Mouse (Mus musculus): ENCODE data around the gene Otp. TPM values are rescaled to one million over a fixed set of nuclear protein-coding genes. Genes with fewer than 3 reads are reported as not detected.

The Otp gene
- polyA plus RNA-seq, 2 experiments = not detected

DNA sequence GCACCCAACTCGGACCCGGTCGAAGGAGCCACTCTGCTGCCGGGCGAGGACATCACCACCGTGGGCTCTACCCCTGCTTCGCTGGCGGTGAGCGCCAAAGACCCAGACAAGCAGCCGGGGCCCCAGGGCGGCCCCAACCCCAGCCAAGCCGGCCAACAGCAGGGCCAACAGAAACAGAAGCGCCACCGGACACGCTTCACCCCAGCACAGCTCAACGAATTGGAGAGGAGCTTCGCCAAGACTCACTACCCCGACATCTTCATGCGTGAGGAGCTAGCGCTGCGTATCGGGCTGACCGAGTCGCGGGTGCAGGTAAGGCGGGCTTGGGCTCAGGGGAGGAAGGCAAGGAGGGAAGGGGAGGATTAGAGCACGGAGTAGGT lies 1.8 kb downstream of the Otp start:
- Histone ChIP-seq H3K4me2 (ENCODE audit: low read depth) (no peak overlapping the region), H3K27me3 (ENCODE audit: control insufficient read depth, insufficient read depth, low read length) (peaks cover 85% of the 10 kb centered on the region), H3K4me3 (ENCODE audit: insufficient read depth in 1 of 2, low read depth in 2 of 2, low read length in 2 of 2) (no peak overlapping the region), H3K9me3 (ENCODE audit: control insufficient read depth, low read length) (no peaks in the 10 kb centered on the region), H3K9ac (replicated peaks) (no peak overlapping the region), H3K4me1 (replicated peaks; ENCODE audit: control insufficient read depth in 2 of 2, insufficient read depth in 2 of 2, low read length in 1 of 2) (no peaks in the 10 kb centered on the region), H3K27ac (no peak overlapping the region), H3K36me3 (replicated peaks; ENCODE audit: control insufficient read depth, insufficient read depth, low read depth) (no peaks in the 10 kb centered on the region)
- ATAC-seq (ENCODE audit: insufficient read depth) (no peak), DNase-seq (ENCODE audit: low read depth in 3 of 3, low spot score in 3 of 3) (no peak)
- TF ChIP-seq EP300 (IDR thresholded peaks at IDR 0.05; ENCODE audit: low read depth) (no peak), CTCF (IDR thresholded peaks at IDR 0.05; ENCODE audit: low read depth) (no peak)
- WGBS (ENCODE audit: insufficient replicate concordance) = 1% methylated on average over 27 of the region's 27 CpGs

DNA sequence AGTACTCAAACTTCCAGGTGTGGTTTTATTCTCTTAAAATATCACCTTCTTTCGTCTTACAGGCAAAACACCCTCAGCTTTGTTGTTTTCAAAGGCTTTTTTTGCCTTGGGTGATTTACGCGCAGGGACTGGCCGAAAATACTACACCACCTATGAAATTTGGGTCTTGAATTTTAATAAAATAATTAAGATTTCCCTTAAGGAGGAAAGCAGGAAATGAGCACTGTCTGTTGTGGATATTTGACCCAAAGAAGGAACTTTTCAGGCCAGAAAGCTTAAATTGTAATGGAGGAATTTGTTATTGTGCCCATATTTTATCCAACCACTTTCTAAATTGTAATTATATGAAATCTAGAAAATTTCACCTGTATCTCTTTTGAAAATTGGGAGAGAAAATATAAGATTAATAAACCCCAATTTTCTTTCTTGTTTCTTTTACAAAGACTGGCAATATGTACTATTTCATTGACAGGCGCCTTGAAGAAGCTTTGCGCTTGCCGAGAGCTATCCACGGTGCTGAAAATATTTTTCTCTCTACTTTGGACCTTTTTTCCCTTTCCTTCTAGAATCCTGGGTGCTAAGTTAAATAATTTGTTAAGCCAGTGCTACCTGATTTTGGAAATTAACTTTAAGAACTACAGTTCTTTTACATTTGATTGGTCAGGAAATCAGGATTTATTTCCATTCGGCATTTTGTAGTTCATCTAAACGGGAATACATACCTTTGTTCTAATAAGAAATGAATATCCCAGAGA lies 2.8 kb downstream of the Otp start:
- no peaks in the 10 kb centered on the region for H3K4me1 ChIP-seq (replicated peaks; ENCODE audit: control insufficient read depth in 2 of 2, insufficient read depth in 2 of 2, low read length in 1 of 2)
- WGBS (ENCODE audit: insufficient replicate concordance) = 12% methylated on average over 10 of the region's 10 CpGs
- peaks cover 85% of the 10 kb centered on the region for H3K27me3 ChIP-seq (ENCODE audit: control insufficient read depth, insufficient read depth, low read length)
- H3K36me3 ChIP-seq (replicated peaks; ENCODE audit: control insufficient read depth, insufficient read depth, low read depth) = no peaks in the 10 kb centered on the region
- TF ChIP-seq CTCF (IDR thresholded peaks at IDR 0.05; ENCODE audit: low read depth) = no peak
- no peak for TF ChIP-seq EP300 (IDR thresholded peaks at IDR 0.05; ENCODE audit: low read depth)
- H3K9me3 ChIP-seq (ENCODE audit: control insufficient read depth, low read length) = no peaks in the 10 kb centered on the region
- H3K4me2 ChIP-seq (ENCODE audit: low read depth) = no peak overlapping the region
- ATAC-seq (ENCODE audit: insufficient read depth) = no peak
- H3K4me3 ChIP-seq (ENCODE audit: insufficient read depth in 1 of 2, low read depth in 2 of 2, low read length in 2 of 2) = no peak overlapping the region
- H3K27ac ChIP-seq = no peak overlapping the region
- no peak overlapping the region for H3K9ac ChIP-seq (replicated peaks)
- DNase-seq (ENCODE audit: low read depth in 3 of 3, low spot score in 3 of 3) = peak in 1 of 3 experiments; percentile 9

GRCm38 (mm10) chr13:94881201-94881600 lies 5.8 kb downstream of the Otp start:
- no peak overlapping the region for H3K4me3 ChIP-seq (ENCODE audit: insufficient read depth in 1 of 2, low read depth in 2 of 2, low read length in 2 of 2)
- ATAC-seq (ENCODE audit: insufficient read depth) = no peak
- TF ChIP-seq CTCF (IDR thresholded peaks at IDR 0.05; ENCODE audit: low read depth) = no peak
- TF ChIP-seq EP300 (IDR thresholded peaks at IDR 0.05; ENCODE audit: low read depth) = no peak
- no peak overlapping the region for H3K4me2 ChIP-seq (ENCODE audit: low read depth)
- peaks cover 85% of the 10 kb centered on the region for H3K27me3 ChIP-seq (ENCODE audit: control insufficient read depth, insufficient read depth, low read length)
- H3K9ac ChIP-seq (replicated peaks) = no peak overlapping the region
- 7% methylated on average over 3 of the region's 3 CpGs for WGBS (ENCODE audit: insufficient replicate concordance)
- H3K9me3 ChIP-seq (ENCODE audit: control insufficient read depth, low read length) = no peaks in the 10 kb centered on the region
- DNase-seq (ENCODE audit: low read depth in 3 of 3, low spot score in 3 of 3) = no peak
- no peak overlapping the region for H3K27ac ChIP-seq
- H3K36me3 ChIP-seq (replicated peaks; ENCODE audit: control insufficient read depth, insufficient read depth, low read depth) = no peaks in the 10 kb centered on the region
- no peaks in the 10 kb centered on the region for H3K4me1 ChIP-seq (replicated peaks; ENCODE audit: control insufficient read depth in 2 of 2, insufficient read depth in 2 of 2, low read length in 1 of 2)

DNA sequence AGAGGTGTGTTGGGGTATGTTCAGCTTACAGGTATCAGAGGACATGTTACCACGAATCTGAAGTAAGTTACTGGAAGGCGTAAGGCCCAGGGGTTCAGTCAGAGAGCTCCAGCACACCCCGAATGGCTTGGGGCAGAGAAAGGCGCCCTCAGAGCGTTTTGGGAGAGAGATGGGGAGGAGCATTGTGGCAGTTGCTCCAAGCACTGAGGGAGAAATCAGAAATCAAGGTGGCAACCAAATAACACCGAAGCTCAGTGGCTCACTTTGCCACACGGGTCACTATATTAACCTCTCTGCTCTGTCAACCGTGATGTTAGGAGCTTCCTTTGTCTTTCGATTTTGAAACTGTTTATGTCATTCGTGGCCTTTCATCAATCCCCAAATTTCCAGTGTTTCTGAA lies 6.8 kb downstream of the Otp start:
- H3K4me2 ChIP-seq (ENCODE audit: low read depth) = no peak overlapping the region
- H3K36me3 ChIP-seq (replicated peaks; ENCODE audit: control insufficient read depth, insufficient read depth, low read depth) = no peaks in the 10 kb centered on the region
- H3K9me3 ChIP-seq (ENCODE audit: control insufficient read depth, low read length) = no peaks in the 10 kb centered on the region
- no peak for DNase-seq (ENCODE audit: low read depth in 3 of 3, low spot score in 3 of 3)
- ATAC-seq (ENCODE audit: insufficient read depth) = no peak
- WGBS (ENCODE audit: insufficient replicate concordance) = 4% methylated on average over 10 of the region's 10 CpGs
- TF ChIP-seq EP300 (IDR thresholded peaks at IDR 0.05; ENCODE audit: low read depth) = no peak
- TF ChIP-seq CTCF (IDR thresholded peaks at IDR 0.05; ENCODE audit: low read depth) = no peak
- H3K9ac ChIP-seq (replicated peaks) = no peak overlapping the region
- H3K4me1 ChIP-seq (replicated peaks; ENCODE audit: control insufficient read depth in 2 of 2, insufficient read depth in 2 of 2, low read length in 1 of 2) = no peaks in the 10 kb centered on the region
- no peak overlapping the region for H3K27ac ChIP-seq
- peaks cover 85% of the 10 kb centered on the region for H3K27me3 ChIP-seq (ENCODE audit: control insufficient read depth, insufficient read depth, low read length)
- H3K4me3 ChIP-seq (ENCODE audit: insufficient read depth in 1 of 2, low read depth in 2 of 2, low read length in 2 of 2) = no peak overlapping the region

DNA sequence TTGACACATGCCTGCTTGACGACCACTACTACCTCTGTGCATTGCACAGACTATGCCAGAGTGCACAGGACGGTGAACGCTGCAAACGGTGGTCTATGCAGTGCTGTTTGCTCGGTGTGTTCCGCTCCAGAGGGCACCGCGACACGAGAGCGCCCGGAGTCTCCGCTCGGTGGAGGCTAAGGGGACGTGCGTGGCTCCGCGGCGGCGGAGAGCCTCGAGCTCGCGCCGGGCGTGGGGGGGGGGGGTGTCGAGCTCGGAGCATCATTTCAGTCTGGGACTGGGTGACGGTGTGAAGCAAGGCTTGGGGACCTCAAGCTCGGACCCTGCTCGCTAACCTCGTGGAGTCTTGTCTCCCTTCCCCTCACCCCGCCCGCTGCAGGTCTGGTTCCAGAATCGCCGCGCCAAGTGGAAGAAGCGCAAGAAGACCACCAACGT lies 7.3 kb downstream of the Otp start:
- Histone ChIP-seq H3K4me1 (replicated peaks; ENCODE audit: control insufficient read depth in 2 of 2, insufficient read depth in 2 of 2, low read length in 1 of 2) (no peaks in the 10 kb centered on the region), H3K4me2 (ENCODE audit: low read depth) (peak overlapping the region; percentile 48), H3K9ac (replicated peaks) (no peak overlapping the region), H3K36me3 (replicated peaks; ENCODE audit: control insufficient read depth, insufficient read depth, low read depth) (no peaks in the 10 kb centered on the region), H3K4me3 (ENCODE audit: insufficient read depth in 1 of 2, low read depth in 2 of 2, low read length in 2 of 2) (peak overlapping the region in 1 of 2 experiments; percentile 27; a peak in 2 of 4 replicates), H3K9me3 (ENCODE audit: control insufficient read depth, low read length) (no peaks in the 10 kb centered on the region), H3K27ac (no peak overlapping the region), H3K27me3 (ENCODE audit: control insufficient read depth, insufficient read depth, low read length) (peaks cover 84% of the 10 kb centered on the region)
- ATAC-seq (ENCODE audit: insufficient read depth) (no peak), DNase-seq (ENCODE audit: low read depth in 3 of 3, low spot score in 3 of 3) (no peak)
- no peak for TF ChIP-seq CTCF (IDR thresholded peaks at IDR 0.05; ENCODE audit: low read depth)
- no peak for TF ChIP-seq EP300 (IDR thresholded peaks at IDR 0.05; ENCODE audit: low read depth)
- WGBS (ENCODE audit: insufficient replicate concordance) = 1% methylated on average over 36 of the region's 37 CpGs
